Mouse (Mus musculus) urinary bladder, postnatal 14 days (tissue): ENCODE results near the gene Mpnd.
A peak's percentile ranks its signal among the peaks of the same experiment; 100 is the strongest.
"Not testable (repeated sequence)": the region's sequence is repeated elsewhere in the genome, so short reads cannot be mapped to it uniquely, and the experiment has no call there.

Experiments used
- DNase-seq: peaks from one replicate; pipeline ENCODE4 v3.0.0; 2021; ENCODE audit warnings: low spot score

Gene Mpnd

GRCm38 (mm10) chr17:56038583-56039261 lies 33.2 kb downstream of the Mpnd start:
- DNase-seq = no peak

DNA sequence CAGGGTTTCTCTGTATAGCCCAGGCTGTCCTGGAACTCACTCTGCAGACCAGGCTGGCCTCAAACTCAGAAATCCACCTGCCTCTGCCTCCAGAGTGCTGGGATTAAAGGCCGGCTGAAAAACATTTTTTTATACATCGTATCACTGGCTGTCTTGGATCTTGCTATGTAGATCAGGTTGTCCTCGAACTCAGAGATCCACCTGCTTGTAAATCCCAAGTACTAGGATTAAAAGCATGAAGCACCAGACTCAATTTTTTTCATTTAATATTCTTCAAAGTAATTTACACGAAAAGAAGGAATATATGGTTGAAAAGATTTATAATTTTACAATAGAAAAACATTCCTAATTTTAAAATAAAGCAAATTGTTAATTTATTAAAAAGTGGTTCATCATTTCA lies 33.8 kb downstream of the Mpnd start:
- no peak for DNase-seq

- peak; percentile 99 for DNase-seq
Measured at GRCm38 (mm10) chr17:56040030-56040856, 34.7 kb downstream of the Mpnd start, which contains the start of gene Chaf1a. TSS of gene Chaf1a (plus strand) at chr17:56040439.

DNA sequence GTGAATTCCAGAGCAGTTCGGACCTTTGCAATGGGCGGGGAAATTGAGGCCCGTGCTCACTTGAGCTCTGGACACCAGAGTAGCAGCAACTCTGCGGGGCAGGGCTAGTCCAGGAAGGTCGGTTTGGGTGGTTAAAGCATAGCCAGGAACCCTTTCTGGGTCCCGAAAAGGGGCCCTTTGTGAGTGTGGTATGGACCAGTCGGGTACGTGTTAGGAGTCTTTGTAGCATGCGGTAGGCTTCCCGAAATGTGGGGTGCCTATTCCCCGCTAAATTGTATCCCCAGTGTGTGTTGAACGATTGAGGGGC lies 35.3 kb downstream of the Mpnd start:
- DNase-seq = no peak

GRCm38 (mm10) chr17:56051369-56051768 lies 45.9 kb downstream of the Mpnd start:
- peak; percentile 45 for DNase-seq

GRCm38 (mm10) chr17:56054938-56055337 lies 49.4 kb downstream of the Mpnd start:
- DNase-seq = no peak

- DNase-seq = no peak
Measured at GRCm38 (mm10) chr17:56055945-56056678, 50.6 kb downstream of the Mpnd start.

GRCm38 (mm10) chr17:56057381-56058120 lies 52.0 kb downstream of the Mpnd start:
- DNase-seq = no peak

DNA sequence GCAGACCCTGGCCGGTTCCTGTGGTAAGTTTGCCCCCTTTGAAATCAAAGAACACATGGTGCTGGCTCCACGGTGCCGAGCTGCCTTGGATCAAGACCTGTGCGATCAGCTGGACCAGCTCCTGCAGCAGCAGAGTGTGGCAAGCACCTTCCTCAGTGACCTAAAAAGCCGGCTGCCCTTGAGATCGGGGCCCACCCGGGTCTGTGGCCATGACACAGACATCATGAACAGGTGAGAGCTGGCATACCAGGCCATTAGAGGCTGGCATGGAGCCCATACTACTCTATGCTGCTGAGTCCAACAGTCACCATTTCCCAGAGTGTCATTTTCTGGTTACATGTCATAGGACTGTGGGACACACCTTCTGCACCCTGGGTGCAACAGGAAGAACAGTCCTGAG lies 56.6 kb downstream of the Mpnd start:
- no peak for DNase-seq

DNA sequence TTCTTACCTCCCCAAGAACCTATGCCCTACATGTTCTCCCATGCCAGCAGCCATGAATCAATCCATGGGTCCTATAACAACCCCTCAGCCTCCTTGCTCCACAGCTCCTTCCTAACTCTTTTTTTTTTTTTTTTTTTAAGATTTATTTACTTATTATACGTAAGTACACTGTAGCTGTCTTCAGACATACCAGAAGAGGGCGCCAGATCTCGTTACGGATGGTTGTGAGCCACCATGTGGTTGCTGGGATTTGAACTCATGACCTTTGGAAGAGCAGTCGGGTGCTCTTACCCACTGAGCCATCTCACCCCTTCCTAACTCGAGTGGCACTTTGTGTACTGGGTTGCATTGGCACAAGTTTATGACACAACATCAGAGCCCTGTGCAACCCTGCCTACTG lies 60.2 kb downstream of the Mpnd start:
- not testable (repeated sequence) for DNase-seq
